Mouse (Mus musculus) hindbrain, postnatal 0 days (tissue): Measurements from ENCODE around the gene Slc27a1. TPM values are rescaled to one million over a fixed set of nuclear protein-coding genes. Genes with fewer than 3 reads are reported as not detected.

Experiments
- ATAC-seq: fragments of 200-750 bp; cut with Nextera tagmentation; 2 replicates; pipeline ENCODE4 v1.8.0; 2017; ENCODE audit warnings: mild to moderate bottlenecking, moderate TSS enrichment, moderate library complexity
- DNase-seq: peaks from one replicate; pipeline ENCODE4 v3.0.0-alpha.2; 2015; ENCODE audit warnings: low spot score
- H3K27ac ChIP-seq: fragments of 300-500 bp; sonication (generic); 2 replicates; pipeline ENCODE4 v1.5.1; 2014; ENCODE audit warnings: mild to moderate bottlenecking
- H3K27me3 ChIP-seq: fragments of 300-500 bp; sonication (generic); 2 replicates; pipeline ENCODE4 v1.6.1; 2014; ENCODE audit warnings: low read length, mixed read lengths; ENCODE audit not compliant: insufficient read depth
- H3K36me3 ChIP-seq: fragments of 300-500 bp; sonication (generic); 2 replicates; pipeline ENCODE4 v1.6.1; 2014; ENCODE audit warnings: low read length, mixed read lengths; ENCODE audit not compliant: insufficient read depth
- H3K4me1 ChIP-seq: fragments of 300-500 bp; sonication (generic); 2 replicates; pipeline ENCODE4 v1.6.1; 2014; ENCODE audit warnings: antibody characterized with exemption, low read length, mixed read lengths; ENCODE audit not compliant: insufficient read depth
- H3K4me2 ChIP-seq: fragments of 300-500 bp; sonication (generic); 2 replicates; pipeline ENCODE4 v1.6.1; 2014; ENCODE audit warnings: low read depth, mild to moderate bottlenecking, low read length, moderate library complexity, mixed read lengths
- H3K4me3 ChIP-seq: fragments of 300-500 bp; sonication (generic); 2 replicates; pipeline ENCODE4 v1.5.1; 2014; ENCODE audit warnings: low read length
- H3K9ac ChIP-seq: fragments of 300-500 bp; sonication (generic); replicated peaks from 2 replicates; pipeline ENCODE4 v1.6.1; 2014; ENCODE audit warnings: mild to moderate bottlenecking, low read length, moderate library complexity, mixed read lengths
- H3K9me3 ChIP-seq: fragments of 300-500 bp; sonication (generic); 2 replicates; pipeline ENCODE4 v1.6.1; 2016; ENCODE audit warnings: low read length, mixed read lengths
- CTCF ChIP-seq: IDR thresholded peaks from 2 replicates; pipeline ENCODE4 v1.5.1; 2016; ENCODE audit warnings: antibody characterized with exemption, control low read depth, low read depth
- WGBS: fragments of 180-500 bp; shearing (Covaris S2); extraction: QIAGEN DNeasy Blood & Tissue Kit; methylation state at CpG from one replicate; pipeline ENCODE4 v1.1.7; 2014; 5-methylcytosine and 5-hydroxymethylcytosine counted together
- polyA plus RNA-seq: library from polyadenylated mRNA; unstranded; fragments of >200 nt; fragmentation: Nextera tagmentation; extraction: Ambion mirVana; gene quantifications from 2 replicates; pipeline ENCODE4 v1.2.1, GENCODE M21; 2015
- total RNA-seq: library from RNA; depleted of rRNA; stranded (reverse); fragments of >200 nt; gene quantifications from 2 replicates; pipeline ENCODE4 v1.2.3, GENCODE M21; 2014

The Slc27a1 gene
- total and polyA plus RNA-seq, 2 experiments from 2014 or later, result 127 to 238 TPM

DNA sequence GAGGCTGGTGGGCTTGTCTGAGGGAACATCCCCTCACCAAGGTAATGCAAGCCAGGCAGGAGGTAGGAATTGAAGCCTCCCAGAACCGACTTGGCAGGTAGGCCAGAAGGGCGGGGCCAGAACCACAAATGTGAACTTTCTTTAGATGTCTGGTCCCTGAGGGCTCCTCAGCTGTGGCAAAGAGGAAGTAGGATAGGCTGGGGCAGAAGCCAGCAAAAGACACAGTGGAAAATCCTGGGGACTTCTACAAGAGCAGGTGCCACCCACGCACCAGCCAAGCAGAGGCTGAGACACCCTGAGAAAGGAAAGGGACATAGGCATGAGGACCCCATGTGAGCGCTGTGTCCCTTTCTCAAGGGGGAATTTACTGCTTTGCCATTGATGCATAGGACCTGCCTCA, 28.1 kb downstream of the Slc27a1 start:
- Histone ChIP-seq H3K27ac (no peak overlapping the region), H3K4me2 (no peak overlapping the region), H3K4me1 (peaks cover 11% of the 10 kb centered on the region), H3K27me3 (peaks cover 4% of the 10 kb centered on the region; the same call in 1 of the 2 replicates), H3K36me3 (no peaks in the 10 kb centered on the region), H3K4me3 (no peak overlapping the region), H3K9ac (no peak overlapping the region), H3K9me3 (no peaks in the 10 kb centered on the region)
- WGBS, result 82% methylated on average over 4 of the region's 4 CpGs
- ATAC-seq, result no peak
- DNase-seq, result no peak
- TF ChIP-seq CTCF, result no peak

DNA sequence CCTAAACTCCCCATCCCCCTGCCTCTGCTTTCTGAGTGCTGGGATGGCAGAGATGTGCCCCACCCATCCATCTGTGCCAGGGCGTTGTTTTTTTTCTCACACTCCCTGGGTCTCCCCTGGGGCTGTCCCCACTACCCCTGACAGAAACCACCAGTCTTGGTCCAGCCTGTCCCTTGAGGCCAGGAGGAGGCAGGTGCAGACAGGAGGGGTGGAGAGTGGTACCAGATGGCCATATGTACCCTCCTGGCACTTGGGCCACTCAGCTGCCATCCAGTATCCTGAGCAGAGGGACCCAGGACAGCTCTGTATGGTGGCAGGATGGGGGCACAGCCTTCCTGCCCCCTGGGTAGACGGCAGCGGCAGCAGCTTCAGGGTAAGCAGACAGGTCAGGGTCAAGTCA, 28.8 kb downstream of the Slc27a1 start, which contains the start of gene Fam129c:
Gene Fam129c, plus strand, starts transcription at position 198 of the 400 bp plus-strand sequence.
- H3K4me2 ChIP-seq, result no peak within 1 kb of the TSS
- no peak within 1 kb of the TSS for H3K27ac ChIP-seq
- H3K27me3 ChIP-seq, result peaks cover 9% of the 10 kb centered on the region
- H3K36me3 ChIP-seq, result no peaks in the 10 kb centered on the region
- TF ChIP-seq CTCF, result no peak
- DNase-seq (no peak), ATAC-seq (no peak)
- peaks cover 11% of the 10 kb centered on the region for H3K4me1 ChIP-seq
- no peak within 1 kb of the TSS for H3K9ac ChIP-seq
- 60% methylated on average over 3 of the region's 3 CpGs for WGBS
- H3K4me3 ChIP-seq, result no peak within 1 kb of the TSS
- no peaks in the 10 kb centered on the region for H3K9me3 ChIP-seq

- DNase-seq, result no peak
- no peak overlapping the region for H3K9ac ChIP-seq
These were observed 29.7 kb downstream of the Slc27a1 start for GRCm38 (mm10) chr8:71598375-71598774.

DNA sequence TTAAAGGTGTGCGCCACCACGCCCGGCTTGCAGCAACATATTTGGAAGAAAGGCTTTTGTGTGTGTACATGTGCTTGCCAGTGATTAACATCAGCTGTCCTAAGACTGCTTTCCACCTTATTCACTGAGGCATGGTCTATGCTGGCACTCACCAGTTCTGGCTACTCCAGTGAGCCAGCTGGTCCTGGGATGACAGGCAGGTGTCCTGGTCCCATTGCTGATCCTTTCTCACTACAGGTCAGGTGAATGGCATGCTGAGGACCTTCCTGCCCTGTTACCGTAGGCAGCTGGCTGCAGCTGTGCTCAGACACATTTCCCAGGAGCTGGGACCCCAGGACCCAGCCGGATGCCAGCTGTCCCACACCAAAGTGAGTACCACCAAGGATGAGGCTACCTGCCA, 30.2 kb downstream of the Slc27a1 start:
- Histone ChIP-seq H3K4me3 (no peak overlapping the region), H3K27ac (no peak overlapping the region), H3K36me3 (no peaks in the 10 kb centered on the region), H3K27me3 (peaks cover 22% of the 10 kb centered on the region), H3K4me1 (peaks cover 4% of the 10 kb centered on the region; the same call in 1 of the 2 replicates), H3K9ac (no peak overlapping the region), H3K9me3 (no peaks in the 10 kb centered on the region), H3K4me2 (no peak overlapping the region)
- no peak for DNase-seq
- TF ChIP-seq CTCF, result no peak
- no peak for ATAC-seq
- WGBS, result 81% methylated on average over 5 of the region's 5 CpGs

More at GRCm38 (mm10) chr8:71598375-71598774, 29.7 kb downstream of the Slc27a1 start:
- Histone ChIP-seq H3K4me3 (no peak overlapping the region), H3K36me3 (no peaks in the 10 kb centered on the region), H3K4me2 (no peak overlapping the region), H3K27ac (no peak overlapping the region), H3K9me3 (no peaks in the 10 kb centered on the region), H3K4me1 (peaks cover 4% of the 10 kb centered on the region), H3K27me3 (peaks cover 19% of the 10 kb centered on the region)
- TF ChIP-seq CTCF, result no peak
- ATAC-seq, result no peak

DNA sequence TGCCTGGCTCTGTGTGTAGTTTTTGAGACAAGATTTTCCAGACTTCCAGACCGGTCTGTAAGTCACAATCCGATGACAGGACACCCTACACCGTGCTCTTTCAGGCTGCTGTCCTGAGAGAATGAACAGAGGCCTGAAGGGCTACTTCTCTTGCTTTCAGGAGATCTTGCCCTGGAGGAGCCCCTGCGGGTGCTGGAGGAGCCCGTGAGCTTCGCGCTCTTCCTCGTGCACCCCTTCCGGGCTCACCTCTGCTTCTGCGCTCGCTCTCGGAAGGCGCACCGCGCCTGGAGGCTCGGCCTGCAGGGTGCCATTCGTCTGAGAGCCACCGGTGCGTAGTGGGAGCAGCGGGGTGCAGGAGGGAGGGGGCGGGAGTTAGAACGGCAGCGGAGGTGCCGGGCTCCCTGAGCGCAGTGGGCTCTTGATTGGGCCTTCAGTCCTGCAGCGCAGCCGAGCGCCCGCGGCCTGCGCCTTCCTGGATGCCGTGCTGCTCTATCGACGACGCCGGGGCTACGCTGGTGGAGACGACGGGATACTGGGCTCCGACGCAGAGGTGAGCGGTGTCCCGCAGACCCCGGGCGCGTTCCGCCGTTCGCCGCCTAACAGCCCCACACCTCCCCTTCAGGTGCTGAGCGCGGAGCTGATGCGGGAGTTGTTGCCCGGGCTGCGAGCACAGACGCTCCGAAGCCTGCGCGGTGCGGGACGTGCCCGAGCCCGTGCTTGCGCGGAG, 33.4 kb downstream of the Slc27a1 start:
- 5% methylated on average over 59 of the region's 65 CpGs for WGBS
- Histone ChIP-seq H3K9ac (0 out of 2 replicates have a peak overlapping the region, but pooled peaks have one; percentile 35), H3K9me3 (no peaks in the 10 kb centered on the region), H3K4me3 (peak overlapping the region; percentile 27), H3K27me3 (peaks cover 22% of the 10 kb centered on the region), H3K4me2 (peak overlapping the region; percentile 45), H3K36me3 (no peaks in the 10 kb centered on the region), H3K27ac (peak overlapping the region; percentile 57; the same call in 1 of the 2 replicates), H3K4me1 (no peaks in the 10 kb centered on the region)
- DNase-seq, result no peak
- no peak for TF ChIP-seq CTCF
- ATAC-seq, result peak; percentile 15

- peak; percentile 77 for ATAC-seq
- 0 out of 2 replicates have a peak overlapping the region, but pooled peaks have one; percentile 35 for H3K9ac ChIP-seq
- DNase-seq, result peak; percentile 63
- no peaks in the 10 kb centered on the region for H3K36me3 ChIP-seq
- peak overlapping the region; percentile 45 for H3K4me2 ChIP-seq
- WGBS, result 3% methylated on average over 32 of the region's 32 CpGs
- no peaks in the 10 kb centered on the region for H3K4me1 ChIP-seq
- H3K9me3 ChIP-seq, result no peaks in the 10 kb centered on the region
- TF ChIP-seq CTCF, result no peak
- peaks cover 22% of the 10 kb centered on the region for H3K27me3 ChIP-seq
- H3K4me3 ChIP-seq, result peak overlapping the region; percentile 27
- peak overlapping the region; percentile 57; the same call in 1 of the 2 replicates for H3K27ac ChIP-seq
These were observed 34.1 kb downstream of the Slc27a1 start for GRCm38 (mm10) chr8:71602666-71603334.
